Mouse (Mus musculus) cortical plate, adult 2 months (tissue): ENCODE data around the gene a.

Experiments used
- CTCF ChIP-seq: fragments of 200-500 bp; IDR thresholded peaks from 2 replicates; pipeline ENCODE4 v1.5.1; 2011; ENCODE audit warnings: mild to moderate bottlenecking, control low read depth, low read length; ENCODE audit not compliant: insufficient read depth; ENCODE audit errors: extremely low read depth
- POLR2A ChIP-seq: fragments of 200-500 bp; IDR thresholded peaks from 2 replicates; pipeline ENCODE4 v1.6.1; 2011; ENCODE audit warnings: mild to moderate bottlenecking, low read length, control low read depth; ENCODE audit not compliant: insufficient read depth; ENCODE audit errors: extremely low read depth

DNA sequence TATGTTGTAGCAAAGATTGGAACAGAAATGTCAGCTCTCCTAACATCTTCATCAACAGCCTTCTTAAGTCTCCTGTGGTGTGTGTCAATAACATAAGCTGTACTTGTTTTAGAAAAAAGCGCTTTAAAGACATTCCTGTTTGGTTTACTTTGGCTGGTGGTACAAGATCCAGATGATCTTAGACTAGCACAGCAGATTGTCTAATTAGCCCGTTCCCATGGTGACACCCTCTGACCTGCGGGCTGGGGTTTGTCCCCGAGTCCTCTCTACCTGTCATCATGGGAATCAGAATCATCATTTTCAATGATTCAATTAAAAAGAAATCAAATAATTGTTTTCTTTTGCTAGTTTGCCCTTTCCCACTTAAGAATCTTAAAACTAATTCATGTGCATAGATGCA, 36.3 kb downstream of the a start:
- no peak for TF ChIP-seq POLR2A
- TF ChIP-seq CTCF: no peak
